Mouse (Mus musculus) forebrain, embryonic 11.5 days (tissue): ENCODE data around the gene Gm20388. TPM values are rescaled to one million over a fixed set of nuclear protein-coding genes. Genes with fewer than 3 reads are reported as not detected.

Experiments
- ATAC-seq: fragments of 200-750 bp; cut with Nextera tagmentation; replicated peaks from 2 replicates; pipeline ENCODE4 v1.8.0; 2017; ENCODE audit warnings: moderate TSS enrichment; ENCODE audit not compliant: low FRiP score
- DNase-seq: peaks from one replicate; pipeline ENCODE4 v3.0.0-alpha.2; 2017; ENCODE audit warnings: low spot score
- H3K27ac ChIP-seq: fragments of 300-500 bp; sonication (generic); 2 replicates; pipeline ENCODE4 v1.5.1; 2014; ENCODE audit warnings: low read depth, low read length
- H3K27me3 ChIP-seq: fragments of 300-500 bp; sonication (generic); 2 replicates; pipeline ENCODE4 v1.6.1; 2014; ENCODE audit warnings: mild to moderate bottlenecking, low read length, mixed read lengths; ENCODE audit not compliant: control insufficient read depth, insufficient read depth
- H3K36me3 ChIP-seq: fragments of 300-500 bp; sonication (generic); 2 replicates; pipeline ENCODE4 v1.6.1; 2014; ENCODE audit warnings: mild to moderate bottlenecking, low read length, moderate library complexity, mixed read lengths; ENCODE audit not compliant: control insufficient read depth, insufficient read depth
- H3K4me1 ChIP-seq: fragments of 300-500 bp; sonication (generic); replicated peaks from 2 replicates; pipeline ENCODE4 v1.6.1; 2014; ENCODE audit warnings: low read length, mixed read lengths; ENCODE audit not compliant: control insufficient read depth, insufficient read depth
- H3K4me2 ChIP-seq: fragments of 300-500 bp; sonication (generic); 2 replicates; pipeline ENCODE4 v1.6.1; 2014; ENCODE audit warnings: low read depth, mild to moderate bottlenecking, low read length, moderate library complexity, mixed read lengths; ENCODE audit not compliant: severe bottlenecking
- H3K4me3 ChIP-seq: fragments of 300-500 bp; sonication (generic); 2 replicates; pipeline ENCODE4 v1.5.1; 2014; ENCODE audit warnings: low read depth, low read length
- H3K9ac ChIP-seq: fragments of 300-500 bp; sonication (generic); 2 replicates; pipeline ENCODE4 v1.6.1; 2014; ENCODE audit warnings: low read length
- H3K9me3 ChIP-seq: fragments of 300-500 bp; sonication (generic); 2 replicates; pipeline ENCODE4 v1.6.1; 2016; ENCODE audit warnings: low read length, mixed read lengths; ENCODE audit not compliant: control insufficient read depth
- WGBS: fragments of 180-500 bp; shearing (Covaris S2); extraction: QIAGEN DNeasy Blood & Tissue Kit; methylation state at CpG from one replicate; pipeline ENCODE4 v1.1.7; 2014; 5-methylcytosine and 5-hydroxymethylcytosine counted together
- polyA plus RNA-seq: library from polyadenylated mRNA; unstranded; fragments of >200 nt; fragmentation: Nextera tagmentation; extraction: Ambion mirVana; gene quantifications from 2 replicates; pipeline ENCODE4 v1.2.1, GENCODE M21; 2014

Gene Gm20388
- polyA plus RNA-seq, 1 experiment from 2014 or later: not detected

DNA sequence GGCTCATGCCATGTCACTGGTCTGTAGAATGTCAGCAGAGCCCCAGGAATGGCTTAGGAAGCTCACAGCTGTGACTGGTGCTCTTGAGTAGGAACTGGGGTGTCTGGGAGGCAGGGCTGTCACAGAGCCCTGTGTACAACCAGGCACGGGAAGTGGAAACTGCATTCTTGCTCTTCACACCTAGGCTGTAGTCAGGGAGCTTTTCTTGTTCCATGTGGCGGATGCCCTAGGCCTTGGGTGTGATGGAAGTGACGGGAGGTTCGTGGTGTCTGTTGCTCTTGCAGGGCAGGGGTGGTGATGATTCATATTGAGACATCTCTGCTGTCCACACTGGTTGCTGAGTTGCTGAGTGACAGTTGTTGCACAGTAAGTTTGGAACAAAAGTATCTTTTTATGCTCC is 2084.5 kb downstream of the Gm20388 start:
- ATAC-seq (no peak), DNase-seq (no peak)
- no peaks in the 10 kb centered on the region for H3K9me3 ChIP-seq
- H3K27me3 ChIP-seq: no peaks in the 10 kb centered on the region
- no peaks in the 10 kb centered on the region; the same call in 1 of the 2 replicates for H3K36me3 ChIP-seq
- H3K4me2 ChIP-seq: no peak overlapping the region
- 93% methylated on average over 4 of the region's 4 CpGs for WGBS
- H3K9ac ChIP-seq: no peak overlapping the region
- no peaks in the 10 kb centered on the region for H3K4me1 ChIP-seq
- no peak overlapping the region for H3K27ac ChIP-seq
- no peak overlapping the region for H3K4me3 ChIP-seq

DNA sequence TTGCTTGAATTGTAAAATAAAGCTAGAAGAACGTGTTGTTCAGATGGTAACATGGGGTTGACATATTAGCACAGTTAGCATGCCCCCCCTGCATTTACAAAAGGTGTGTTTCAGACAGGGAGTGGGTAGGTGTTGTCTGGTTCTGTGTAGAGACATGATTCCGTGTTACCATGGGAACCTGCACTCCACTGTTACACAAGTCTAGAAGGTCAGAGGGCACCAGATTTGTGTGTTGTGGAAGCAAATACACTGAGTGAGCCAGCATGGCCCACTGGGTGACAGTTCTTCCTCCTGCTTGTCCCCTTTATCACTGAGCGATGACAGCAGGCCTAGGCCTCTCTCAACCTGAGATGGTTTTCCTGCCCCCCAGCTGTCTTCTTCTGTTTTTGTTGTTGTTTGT is 2085.3 kb downstream of the Gm20388 start:
- ATAC-seq: no peak
- H3K4me2 ChIP-seq: no peak overlapping the region
- no peak overlapping the region for H3K9ac ChIP-seq
- 89% methylated on average over 3 of the region's 3 CpGs for WGBS
- no peaks in the 10 kb centered on the region for H3K4me1 ChIP-seq
- no peaks in the 10 kb centered on the region for H3K27me3 ChIP-seq
- H3K9me3 ChIP-seq: no peaks in the 10 kb centered on the region
- H3K27ac ChIP-seq: no peak overlapping the region
- DNase-seq: no peak
- no peaks in the 10 kb centered on the region; the same call in 1 of the 2 replicates for H3K36me3 ChIP-seq
- H3K4me3 ChIP-seq: no peak overlapping the region

DNA sequence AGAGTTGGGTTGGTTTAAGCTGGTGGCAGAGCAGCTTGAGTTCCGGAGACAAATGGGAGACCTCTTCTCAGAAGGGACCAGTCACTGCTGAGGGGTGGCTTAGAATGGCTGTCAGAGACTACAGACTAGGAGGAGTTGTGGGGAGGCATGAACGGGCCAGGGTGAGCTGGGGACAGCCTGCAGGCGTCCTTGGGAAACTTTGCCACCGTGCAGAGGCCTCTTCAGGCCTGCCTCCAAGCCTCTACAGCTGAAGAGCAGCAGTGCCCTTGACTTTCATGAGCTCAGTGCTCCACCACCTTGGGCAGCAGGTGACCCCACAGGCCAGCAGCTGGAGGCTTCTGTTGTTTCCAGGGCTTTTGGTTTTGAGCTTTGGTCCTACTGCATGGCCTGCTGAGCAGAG is 2088.0 kb downstream of the Gm20388 start:
- WGBS: 89% methylated on average over 4 of the region's 4 CpGs
- DNase-seq (no peak), ATAC-seq (no peak)
- no peaks in the 10 kb centered on the region for H3K27me3 ChIP-seq
- H3K36me3 ChIP-seq: no peaks in the 10 kb centered on the region; the same call in 1 of the 2 replicates
- H3K27ac ChIP-seq: no peak overlapping the region
- H3K4me2 ChIP-seq: no peak overlapping the region
- H3K9ac ChIP-seq: no peak overlapping the region
- H3K4me1 ChIP-seq: no peaks in the 10 kb centered on the region
- no peaks in the 10 kb centered on the region for H3K9me3 ChIP-seq
- no peak overlapping the region for H3K4me3 ChIP-seq

DNA sequence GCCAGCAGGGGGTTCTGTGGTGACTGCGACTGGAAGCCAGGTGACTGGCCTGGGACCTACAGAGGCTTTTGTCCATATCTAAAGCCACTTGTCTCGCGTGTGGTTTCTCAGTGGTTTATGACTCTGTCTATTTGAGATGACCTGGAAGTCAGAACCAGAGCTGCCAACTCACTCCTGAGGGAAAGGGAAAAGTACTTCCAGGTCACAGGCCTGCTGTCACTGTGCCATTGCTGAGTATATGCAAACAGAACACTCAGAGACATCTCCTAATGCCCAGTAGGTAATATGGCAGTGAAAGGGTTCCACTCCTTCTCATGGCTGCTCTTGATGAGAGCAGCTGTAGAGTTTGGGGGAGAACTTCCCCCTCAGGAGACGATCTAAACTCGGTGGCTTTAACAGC is 2088.6 kb downstream of the Gm20388 start:
- 94% methylated on average over 5 of the region's 5 CpGs for WGBS
- no peaks in the 10 kb centered on the region; the same call in 1 of the 2 replicates for H3K36me3 ChIP-seq
- H3K9ac ChIP-seq: no peak overlapping the region
- no peak overlapping the region for H3K27ac ChIP-seq
- DNase-seq (no peak), ATAC-seq (no peak)
- H3K4me3 ChIP-seq: no peak overlapping the region
- H3K4me1 ChIP-seq: no peaks in the 10 kb centered on the region
- H3K4me2 ChIP-seq: no peak overlapping the region
- no peaks in the 10 kb centered on the region for H3K27me3 ChIP-seq
- no peaks in the 10 kb centered on the region for H3K9me3 ChIP-seq

DNA sequence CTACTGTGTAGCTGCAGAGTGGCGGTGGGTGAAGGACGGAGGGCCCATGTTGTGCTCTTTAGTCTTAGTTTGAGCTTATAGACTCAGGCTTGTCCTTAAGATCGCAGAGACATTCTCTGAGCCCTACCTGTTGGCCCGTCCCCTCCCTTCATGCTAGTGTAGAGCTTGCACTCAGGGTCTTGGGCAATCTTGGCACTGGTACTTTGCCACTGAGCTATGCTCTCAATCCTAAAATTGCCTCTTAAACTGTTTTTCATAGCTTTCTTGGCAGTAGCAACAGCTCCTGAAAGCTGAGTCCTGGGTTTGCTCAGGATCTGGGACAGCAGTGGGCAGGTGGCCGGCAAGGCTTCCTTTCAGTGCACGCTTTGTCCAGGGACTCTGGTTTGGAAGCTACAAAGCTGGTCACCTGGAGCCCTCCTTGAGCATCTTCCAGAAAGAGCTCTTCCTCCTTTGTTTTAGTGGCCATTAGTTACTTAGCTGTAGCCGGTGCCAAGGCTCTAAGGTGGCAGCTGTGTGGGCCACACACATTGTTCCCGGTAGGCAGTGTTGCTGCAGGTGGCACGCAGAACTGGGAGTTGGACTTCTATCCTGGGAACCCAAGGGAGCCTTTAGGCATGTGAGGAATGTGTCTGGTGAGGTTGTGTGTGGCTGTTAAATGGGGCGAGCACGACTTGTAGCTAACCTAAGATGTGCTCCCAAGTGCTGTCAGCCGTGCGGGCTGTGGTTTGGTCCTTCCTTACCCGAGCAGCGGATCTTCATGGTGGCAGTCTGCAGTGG is 2090.9 kb downstream of the Gm20388 start:
- no peaks in the 10 kb centered on the region for H3K9me3 ChIP-seq
- no peak overlapping the region for H3K9ac ChIP-seq
- no peaks in the 10 kb centered on the region; the same call in 1 of the 2 replicates for H3K36me3 ChIP-seq
- no peak overlapping the region for H3K4me2 ChIP-seq
- no peak for DNase-seq
- ATAC-seq: no peak
- H3K27ac ChIP-seq: no peak overlapping the region
- no peaks in the 10 kb centered on the region for H3K4me1 ChIP-seq
- 96% methylated on average over 15 of the region's 15 CpGs for WGBS
- H3K4me3 ChIP-seq: no peak overlapping the region
- H3K27me3 ChIP-seq: no peaks in the 10 kb centered on the region

DNA sequence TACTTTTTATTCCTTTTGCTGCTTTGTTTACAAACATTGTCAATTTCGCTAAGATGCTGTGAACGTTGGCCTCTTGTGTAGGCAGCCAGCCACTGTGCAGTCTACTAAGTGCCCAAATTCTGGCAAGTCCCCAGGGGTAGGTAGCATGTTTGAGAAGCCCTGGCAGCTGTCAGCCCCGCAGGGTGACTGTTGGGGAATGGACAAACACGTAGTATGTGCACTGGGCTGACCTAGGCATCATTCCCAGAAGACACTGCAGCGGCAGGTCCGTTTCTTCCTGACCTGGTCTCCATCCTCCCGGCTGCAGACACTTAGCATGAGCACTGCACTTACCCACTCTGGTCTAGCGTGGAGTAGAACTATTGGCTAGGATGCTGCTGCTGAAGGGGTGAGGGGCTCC is 2093.0 kb downstream of the Gm20388 start:
- Histone ChIP-seq H3K4me3 (no peak overlapping the region), H3K4me1 (no peaks in the 10 kb centered on the region), H3K27ac (no peak overlapping the region), H3K9me3 (no peaks in the 10 kb centered on the region), H3K4me2 (no peak overlapping the region), H3K36me3 (peaks cover 4% of the 10 kb centered on the region; the same call in 1 of the 2 replicates), H3K9ac (no peak overlapping the region), H3K27me3 (no peaks in the 10 kb centered on the region)
- DNase-seq: no peak
- 93% methylated on average over 8 of the region's 8 CpGs for WGBS
- ATAC-seq: no peak

DNA sequence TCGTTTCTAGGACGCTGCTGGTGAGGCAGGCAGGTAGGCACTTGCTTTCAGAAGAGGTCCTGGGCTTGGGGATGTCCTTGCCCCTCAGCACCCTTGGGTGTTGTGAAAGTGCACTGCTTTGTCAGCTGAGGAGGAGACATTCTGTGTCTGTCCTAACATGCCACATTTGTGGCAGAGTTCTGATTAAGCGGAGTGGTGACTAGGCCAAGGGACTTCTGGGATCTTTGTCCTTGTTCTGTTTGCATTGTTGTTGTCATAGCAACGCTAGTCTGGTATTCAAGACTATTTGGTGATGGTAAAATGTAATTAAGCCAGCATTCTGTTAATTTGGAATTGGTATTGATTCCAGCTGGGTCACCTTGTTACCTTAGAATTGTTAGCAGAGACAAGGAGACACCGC is 2093.5 kb downstream of the Gm20388 start:
- H3K27ac ChIP-seq: no peak overlapping the region
- H3K4me1 ChIP-seq: no peaks in the 10 kb centered on the region
- no peak for DNase-seq

DNA sequence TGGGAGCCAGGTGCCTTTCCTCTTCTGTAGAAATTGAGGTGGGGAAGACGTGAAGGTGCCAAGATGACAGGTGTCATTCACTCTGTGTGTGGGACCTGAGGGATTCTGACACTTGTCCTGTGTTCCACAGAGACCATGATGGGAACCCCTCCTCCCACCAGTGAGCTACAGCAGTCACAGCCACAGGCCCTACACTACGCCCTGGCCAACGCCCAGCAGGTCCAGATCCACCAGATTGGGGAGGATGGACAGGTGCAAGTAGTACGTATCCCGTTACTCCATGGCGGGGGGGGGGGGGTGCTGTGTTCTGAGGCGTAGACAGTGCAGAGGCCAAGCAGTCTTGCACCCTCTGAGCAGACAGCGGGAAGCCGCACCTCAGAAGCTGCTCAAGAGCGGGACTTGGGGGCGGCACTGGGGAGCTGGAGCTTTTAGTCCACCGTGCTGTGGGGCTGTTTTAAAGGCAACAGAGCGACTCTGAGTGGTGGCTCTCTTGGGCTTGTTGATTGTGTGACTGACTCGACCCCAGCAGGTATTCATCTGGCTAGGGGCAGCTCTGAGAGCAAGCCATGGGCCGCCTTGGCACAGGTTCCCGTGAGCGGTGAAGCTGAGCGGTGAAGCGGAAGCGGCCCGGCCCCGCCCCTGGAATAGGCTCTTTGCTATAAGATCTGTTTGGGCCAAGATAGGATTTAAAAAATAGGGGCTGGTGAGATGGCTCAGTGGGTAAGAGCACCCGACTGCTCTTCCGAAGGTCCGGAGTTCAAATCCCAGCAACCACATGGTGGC is 2095.0 kb downstream of the Gm20388 start:
- Histone ChIP-seq H3K27ac (no peak overlapping the region), H3K27me3 (no peaks in the 10 kb centered on the region), H3K4me3 (no peak overlapping the region), H3K4me2 (no peak overlapping the region), H3K4me1 (no peaks in the 10 kb centered on the region), H3K9me3 (no peaks in the 10 kb centered on the region), H3K9ac (no peak overlapping the region), H3K36me3 (peaks cover 4% of the 10 kb centered on the region; the same call in 1 of the 2 replicates)
- WGBS: 84% methylated on average over 25 of the region's 25 CpGs
- ATAC-seq (no peak), DNase-seq (no peak)

More for the DNA sequence above, 2093.5 kb downstream of the Gm20388 start:
- no peak for ATAC-seq
- WGBS: 84% methylated on average over 5 of the region's 5 CpGs
- Histone ChIP-seq H3K4me3 (no peak overlapping the region), H3K4me2 (no peak overlapping the region), H3K36me3 (peaks cover 4% of the 10 kb centered on the region; the same call in 1 of the 2 replicates), H3K27me3 (no peaks in the 10 kb centered on the region), H3K9ac (no peak overlapping the region), H3K9me3 (no peaks in the 10 kb centered on the region)
